Mouse (Mus musculus) kidney, adult 9 months (tissue): ENCODE results near the gene Sh2d1b1.
A peak's percentile ranks its signal among the peaks of the same experiment; 100 is the strongest.

Experiments
- DNase-seq: peaks from one replicate; pipeline ENCODE4 v3.0.0; 2022

Gene Sh2d1b1

GRCm38 (mm10) chr1:170325277-170325676, 48.2 kb downstream of the Sh2d1b1 start:
- DNase-seq: no peak

GRCm38 (mm10) chr1:170331926-170332325, 54.8 kb downstream of the Sh2d1b1 start:
- DNase-seq: no peak

DNA sequence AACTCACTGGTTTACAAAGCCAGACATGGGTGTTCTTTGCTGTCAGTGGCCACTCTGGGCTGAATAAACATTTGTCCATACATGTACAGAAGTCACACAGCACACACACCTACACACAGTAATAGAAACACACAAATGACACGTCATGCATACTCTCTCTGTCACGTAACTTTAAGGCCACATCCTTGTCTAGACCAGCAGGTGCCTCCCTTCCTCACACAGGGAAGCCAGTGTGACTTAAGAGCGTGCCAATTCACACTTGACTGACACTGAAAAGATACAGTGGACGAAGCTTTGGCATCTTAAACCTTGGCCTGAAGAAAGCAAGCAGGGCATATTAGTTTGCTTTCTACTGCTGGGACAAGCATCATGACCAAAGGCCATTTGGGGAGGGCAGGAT, 55.7 kb downstream of the Sh2d1b1 start:
- DNase-seq: peak; percentile 28
